Mouse (Mus musculus) forebrain, embryonic 15.5 days (tissue): ENCODE measurements around the gene Dap. TPM values are rescaled to one million over a fixed set of nuclear protein-coding genes. Genes with fewer than 3 reads are reported as not detected.
A peak's percentile ranks its signal among the peaks of the same experiment; 100 is the strongest.

Experiments
- ATAC-seq: fragments of 200-750 bp; cut with Nextera tagmentation; replicated peaks from 2 replicates; pipeline ENCODE4 v1.8.0; 2017; ENCODE audit warnings: mild to moderate bottlenecking, moderate TSS enrichment, moderate library complexity
- H3K27ac ChIP-seq: fragments of 300-500 bp; sonication (generic); replicated peaks from 2 replicates; pipeline ENCODE4 v1.5.1; 2015; ENCODE audit warnings: mild to moderate bottlenecking, inconsistent platforms
- H3K27me3 ChIP-seq: fragments of 300-500 bp; sonication (generic); 2 replicates; pipeline ENCODE4 v1.6.1; 2015; ENCODE audit warnings: inconsistent platforms
- H3K36me3 ChIP-seq: fragments of 300-500 bp; sonication (generic); 2 replicates; pipeline ENCODE4 v1.6.1; 2015; ENCODE audit warnings: mild to moderate bottlenecking, inconsistent platforms
- H3K4me1 ChIP-seq: fragments of 300-500 bp; sonication (generic); 2 replicates; pipeline ENCODE4 v1.6.1; 2015; ENCODE audit warnings: inconsistent platforms
- H3K4me2 ChIP-seq: fragments of 300-500 bp; sonication (generic); replicated peaks from 2 replicates; pipeline ENCODE4 v1.6.1; 2015; ENCODE audit warnings: mild to moderate bottlenecking, inconsistent platforms
- H3K4me3 ChIP-seq: fragments of 300-500 bp; sonication (generic); 2 replicates; pipeline ENCODE4 v1.5.1; 2015; ENCODE audit warnings: mild to moderate bottlenecking, inconsistent platforms
- H3K9ac ChIP-seq: fragments of 300-500 bp; sonication (generic); replicated peaks from 2 replicates; pipeline ENCODE4 v1.6.1; 2015; ENCODE audit warnings: mild to moderate bottlenecking, inconsistent platforms
- H3K9me3 ChIP-seq: fragments of 300-500 bp; sonication (generic); 2 replicates; pipeline ENCODE4 v1.6.1; 2016; ENCODE audit warnings: inconsistent platforms
- WGBS: fragments of 180-500 bp; shearing (Covaris S2); methylation state at CpG from one replicate; pipeline ENCODE4 v1.1.7; 2015; ENCODE audit warnings: mixed read lengths; 5-methylcytosine and 5-hydroxymethylcytosine counted together
- polyA plus RNA-seq: library from polyadenylated mRNA; unstranded; fragments of >200 nt; fragmentation: Nextera tagmentation; extraction: Ambion mirVana; gene quantifications from 2 replicates; pipeline ENCODE4 v1.2.1, GENCODE M21; 2015

The Dap gene
- polyA plus RNA-seq, 1 experiment from 2014 or later, result 19.7 TPM

GRCm38 (mm10) chr15:31254939-31255535, 30.9 kb downstream of the Dap start:
- peaks cover 15% of the 10 kb centered on the region for H3K4me1 ChIP-seq
- H3K36me3 ChIP-seq, result no peaks in the 10 kb centered on the region
- no peak overlapping the region for H3K27ac ChIP-seq
- 86% methylated on average over 9 of the region's 9 CpGs for WGBS
- H3K9me3 ChIP-seq, result no peaks in the 10 kb centered on the region
- no peak overlapping the region for H3K4me3 ChIP-seq
- H3K27me3 ChIP-seq, result no peaks in the 10 kb centered on the region
- H3K4me2 ChIP-seq, result no peak overlapping the region
- H3K9ac ChIP-seq, result no peak overlapping the region
- no peak for ATAC-seq

GRCm38 (mm10) chr15:31255762-31256161, 31.6 kb downstream of the Dap start:
- WGBS, result 90% methylated on average over 6 of the region's 6 CpGs
- Histone ChIP-seq H3K4me2 (no peak overlapping the region), H3K4me1 (peaks cover 8% of the 10 kb centered on the region; the same call in 1 of the 2 replicates), H3K9me3 (no peaks in the 10 kb centered on the region), H3K4me3 (no peak overlapping the region), H3K36me3 (no peaks in the 10 kb centered on the region), H3K27me3 (no peaks in the 10 kb centered on the region), H3K27ac (no peak overlapping the region), H3K9ac (no peak overlapping the region)
- no peak for ATAC-seq

GRCm38 (mm10) chr15:31257329-31257728, 33.2 kb downstream of the Dap start:
- H3K4me3 ChIP-seq, result no peak overlapping the region
- H3K9me3 ChIP-seq, result no peaks in the 10 kb centered on the region
- H3K27me3 ChIP-seq, result no peaks in the 10 kb centered on the region
- H3K36me3 ChIP-seq, result no peaks in the 10 kb centered on the region
- H3K9ac ChIP-seq, result no peak overlapping the region
- peaks cover 8% of the 10 kb centered on the region; the same call in 1 of the 2 replicates for H3K4me1 ChIP-seq
- no peak overlapping the region for H3K27ac ChIP-seq
- no peak for ATAC-seq
- 91% methylated on average over 1 of the region's 1 CpGs for WGBS
- H3K4me2 ChIP-seq, result no peak overlapping the region

GRCm38 (mm10) chr15:31258029-31258692, 34.0 kb downstream of the Dap start:
- no peak overlapping the region for H3K9ac ChIP-seq
- no peaks in the 10 kb centered on the region for H3K27me3 ChIP-seq
- H3K9me3 ChIP-seq, result no peaks in the 10 kb centered on the region
- H3K27ac ChIP-seq, result no peak overlapping the region
- peaks cover 8% of the 10 kb centered on the region; the same call in 1 of the 2 replicates for H3K4me1 ChIP-seq
- ATAC-seq, result no peak
- no peak overlapping the region for H3K4me3 ChIP-seq
- H3K4me2 ChIP-seq, result no peak overlapping the region
- no peaks in the 10 kb centered on the region for H3K36me3 ChIP-seq
- 78% methylated on average over 21 of the region's 21 CpGs for WGBS

- no peaks in the 10 kb centered on the region for H3K27me3 ChIP-seq
- H3K4me2 ChIP-seq, result no peak overlapping the region
Measured at GRCm38 (mm10) chr15:31258693-31259439, 34.8 kb downstream of the Dap start.

GRCm38 (mm10) chr15:31261094-31261493, 37.0 kb downstream of the Dap start:
- ATAC-seq, result no peak
- Histone ChIP-seq H3K9ac (no peak overlapping the region), H3K27ac (no peak overlapping the region), H3K4me3 (no peak overlapping the region), H3K4me2 (no peak overlapping the region), H3K27me3 (no peaks in the 10 kb centered on the region), H3K36me3 (no peaks in the 10 kb centered on the region), H3K4me1 (peaks cover 8% of the 10 kb centered on the region; the same call in 1 of the 2 replicates), H3K9me3 (no peaks in the 10 kb centered on the region)
- 87% methylated on average over 10 of the region's 10 CpGs for WGBS

More at GRCm38 (mm10) chr15:31258693-31259439, 34.8 kb downstream of the Dap start:
- Histone ChIP-seq H3K4me3 (no peak overlapping the region), H3K4me1 (peaks cover 8% of the 10 kb centered on the region; the same call in 1 of the 2 replicates), H3K36me3 (no peaks in the 10 kb centered on the region), H3K27ac (no peak overlapping the region), H3K9ac (no peak overlapping the region), H3K9me3 (no peaks in the 10 kb centered on the region)
- no peak for ATAC-seq
- 92% methylated on average over 18 of the region's 18 CpGs for WGBS

GRCm38 (mm10) chr15:31262361-31262760, 38.2 kb downstream of the Dap start:
- Histone ChIP-seq H3K4me3 (no peak overlapping the region), H3K27ac (no peak overlapping the region), H3K9ac (no peak overlapping the region), H3K36me3 (no peaks in the 10 kb centered on the region), H3K27me3 (no peaks in the 10 kb centered on the region), H3K4me1 (peaks cover under 1% of the 10 kb centered on the region; the same call in 1 of the 2 replicates), H3K4me2 (no peak overlapping the region), H3K9me3 (no peaks in the 10 kb centered on the region)
- 76% methylated on average over 9 of the region's 9 CpGs for WGBS
- no peak for ATAC-seq

- no peaks in the 10 kb centered on the region for H3K27me3 ChIP-seq
- no peak overlapping the region for H3K9ac ChIP-seq
- peak; percentile 91 for ATAC-seq
- H3K4me1 ChIP-seq, result no peaks in the 10 kb centered on the region
- 27% methylated on average over 6 of the region's 6 CpGs for whole genome bisulfite sequencing
- no peaks in the 10 kb centered on the region for H3K36me3 ChIP-seq
- H3K4me2 ChIP-seq, result no peak overlapping the region
- no peaks in the 10 kb centered on the region for H3K9me3 ChIP-seq
- no peak overlapping the region for H3K27ac ChIP-seq
- no peak overlapping the region for H3K4me3 ChIP-seq
Measured at GRCm38 (mm10) chr15:31264827-31265226, 40.7 kb downstream of the Dap start.

- ATAC-seq, result peak; percentile 53; the same call in 1 of the 2 replicates
Measured at GRCm38 (mm10) chr15:31265404-31265803, 41.3 kb downstream of the Dap start.

GRCm38 (mm10) chr15:31265845-31266244, 41.7 kb downstream of the Dap start:
- 0 out of 2 replicates have a peak, but pooled peaks have one; percentile 9 for ATAC-seq

More at GRCm38 (mm10) chr15:31265404-31265803, 41.3 kb downstream of the Dap start:
- Histone ChIP-seq H3K27me3 (no peaks in the 10 kb centered on the region), H3K4me1 (no peaks in the 10 kb centered on the region), H3K4me3 (no peak overlapping the region), H3K27ac (no peak overlapping the region), H3K36me3 (no peaks in the 10 kb centered on the region), H3K4me2 (no peak overlapping the region), H3K9ac (no peak overlapping the region), H3K9me3 (no peaks in the 10 kb centered on the region)
- 91% methylated on average over 8 of the region's 8 CpGs for WGBS

GRCm38 (mm10) chr15:31268148-31268547, 44.0 kb downstream of the Dap start:
- 86% methylated on average over 6 of the region's 6 CpGs for WGBS
- Histone ChIP-seq H3K27me3 (no peaks in the 10 kb centered on the region), H3K9me3 (no peaks in the 10 kb centered on the region), H3K4me2 (no peak overlapping the region), H3K9ac (no peak overlapping the region), H3K4me3 (no peak overlapping the region), H3K36me3 (no peaks in the 10 kb centered on the region), H3K27ac (no peak overlapping the region), H3K4me1 (no peaks in the 10 kb centered on the region)
- no peak for ATAC-seq

More at GRCm38 (mm10) chr15:31265845-31266244, 41.7 kb downstream of the Dap start:
- no peaks in the 10 kb centered on the region for H3K36me3 ChIP-seq
- no peak overlapping the region for H3K9ac ChIP-seq
- no peak overlapping the region for H3K4me2 ChIP-seq
- no peak overlapping the region for H3K27ac ChIP-seq
- H3K9me3 ChIP-seq, result no peaks in the 10 kb centered on the region
- H3K4me3 ChIP-seq, result no peak overlapping the region
- 85% methylated on average over 12 of the region's 12 CpGs for WGBS
- no peaks in the 10 kb centered on the region for H3K27me3 ChIP-seq
- H3K4me1 ChIP-seq, result no peaks in the 10 kb centered on the region

GRCm38 (mm10) chr15:31269558-31269957, 45.4 kb downstream of the Dap start:
- Histone ChIP-seq H3K4me1 (no peaks in the 10 kb centered on the region), H3K4me3 (no peak overlapping the region)

More at GRCm38 (mm10) chr15:31269558-31269957, 45.4 kb downstream of the Dap start:
- WGBS, result 98% methylated on average over 4 of the region's 4 CpGs
- H3K9ac ChIP-seq, result no peak overlapping the region
- no peaks in the 10 kb centered on the region for H3K27me3 ChIP-seq
- H3K27ac ChIP-seq, result no peak overlapping the region
- H3K4me2 ChIP-seq, result no peak overlapping the region
- H3K9me3 ChIP-seq, result no peaks in the 10 kb centered on the region
- no peaks in the 10 kb centered on the region for H3K36me3 ChIP-seq
- no peak for ATAC-seq
